ENCODE assay signal across 15 mouse cellular contexts in genomic region chr9:50240923-50241322, GRCm38 (mm10).
DNase-seq lines count a peak whose midpoint lies in the region; ATAC-seq lines count a peak whose summit lies in the region.
"Had no signal": no experiment of that assay in that cellular context is flagged by ENCODE, and none has a peak within 500 bp of the region (broad histone marks: within the 10 kb centered on the region; RNA-seq: fewer than 3 reads in every experiment).

No protein-coding gene starts in this region.

- no peak overlapping the region for H3K4me2 ChIP-seq in hindbrain, embryonic 14.5 days (replicated peaks)
- no peak overlapping the region for H3K4me2 ChIP-seq in hindbrain, embryonic 12.5 days (replicated peaks)
- no peak overlapping the region for H3K4me2 ChIP-seq in embryonic facial prominence, embryonic 14.5 days (ENCODE audit: low read depth, low read length)
- H3K4me2 ChIP-seq in hindbrain, embryonic 15.5 days, result no peak overlapping the region
- H3K4me2 ChIP-seq: limb, embryonic 15.5 days; midbrain, embryonic 11.5 days had no signal

- H3K9me3 ChIP-seq in hindbrain, embryonic 14.5 days (ENCODE audit: control insufficient read depth, low read length), result no peaks in the 10 kb centered on the region
- H3K9me3 ChIP-seq in hindbrain, embryonic 12.5 days (replicated peaks), result no peaks in the 10 kb centered on the region
- no peaks in the 10 kb centered on the region for H3K9me3 ChIP-seq in embryonic facial prominence, embryonic 14.5 days (ENCODE audit: control insufficient read depth, low read length)
- H3K9me3 ChIP-seq in hindbrain, embryonic 15.5 days, result no peaks in the 10 kb centered on the region
- H3K9me3 ChIP-seq: G1E; limb, embryonic 15.5 days had no signal

- no peaks in the 10 kb centered on the region for H3K36me3 ChIP-seq in hindbrain, embryonic 14.5 days (replicated peaks; ENCODE audit: control insufficient read depth, insufficient read depth)
- H3K36me3 ChIP-seq in hindbrain, embryonic 12.5 days, result no peaks in the 10 kb centered on the region
- H3K36me3 ChIP-seq in embryonic facial prominence, embryonic 14.5 days (ENCODE audit: control insufficient read depth, insufficient read depth, low read length), result no peaks in the 10 kb centered on the region
- H3K36me3 ChIP-seq in hindbrain, embryonic 15.5 days, result no peaks in the 10 kb centered on the region
- H3K36me3 ChIP-seq: G1E; limb, embryonic 15.5 days had no signal

- ATAC-seq in hindbrain, embryonic 14.5 days (ENCODE audit: low FRiP score), result no peak
- no peak for ATAC-seq in hindbrain, embryonic 12.5 days (ENCODE audit: low FRiP score)
- no peak for ATAC-seq in embryonic facial prominence, embryonic 14.5 days (ENCODE audit: low read depth)
- ATAC-seq in hindbrain, embryonic 15.5 days (ENCODE audit: low FRiP score, low read depth), result no peak
- ATAC-seq: liver, postnatal 0 days had no signal

- H3K4me1 ChIP-seq in hindbrain, embryonic 14.5 days (replicated peaks; ENCODE audit: control insufficient read depth, insufficient read depth, low read length), result peaks cover 31% of the 10 kb centered on the region
- peaks cover 33% of the 10 kb centered on the region for H3K4me1 ChIP-seq in hindbrain, embryonic 12.5 days
- peaks cover 3% of the 10 kb centered on the region; the same call in 1 of the 2 replicates for H3K4me1 ChIP-seq in embryonic facial prominence, embryonic 14.5 days (ENCODE audit: control insufficient read depth, insufficient read depth, low read length)
- peaks cover 41% of the 10 kb centered on the region for H3K4me1 ChIP-seq in hindbrain, embryonic 15.5 days (replicated peaks)

- 44% methylated on average over 8 of the region's 8 CpGs for WGBS in hindbrain, embryonic 14.5 days
- WGBS in hindbrain, embryonic 12.5 days, result 52% methylated on average over 8 of the region's 8 CpGs
- 48% methylated on average over 8 of the region's 8 CpGs for WGBS in embryonic facial prominence, embryonic 14.5 days
- WGBS in hindbrain, embryonic 15.5 days, result 37% methylated on average over 8 of the region's 8 CpGs

- H3K27me3 ChIP-seq in hindbrain, embryonic 14.5 days (ENCODE audit: control insufficient read depth, insufficient read depth, low read length), result no peaks in the 10 kb centered on the region
- H3K27me3 ChIP-seq in hindbrain, embryonic 12.5 days, result no peaks in the 10 kb centered on the region
- no peaks in the 10 kb centered on the region for H3K27me3 ChIP-seq in embryonic facial prominence, embryonic 14.5 days (replicated peaks; ENCODE audit: control insufficient read depth, insufficient read depth, low read length)
- no peaks in the 10 kb centered on the region for H3K27me3 ChIP-seq in hindbrain, embryonic 15.5 days
- H3K27me3 ChIP-seq: limb, embryonic 15.5 days had no signal

- intact Hi-C loops in left cerebral cortex, postnatal 25 days (cut with DNase I), result no loop called here

- DNase-seq in hindbrain, embryonic 14.5 days (ENCODE audit: low spot score), result peak; percentile 32
- DNase-seq in brain, adult 2 months (ENCODE audit: low read depth, low spot score), result peak; percentile 20
- peak; percentile 8 for DNase-seq in embryonic facial prominence, embryonic 14.5 days (ENCODE audit: low spot score)
- no peak for DNase-seq in adrenal gland, postnatal 10 days
- DNase-seq in left cerebral cortex, postnatal 25 days (ENCODE audit: low spot score in 2 of 2), result no peak
- DNase-seq: cerebellum, adult 11-12 months; gastrocnemius, postnatal 14 days; kidney, adult 9 months; liver, postnatal 0 days had no signal

- H3K4me3 ChIP-seq in hindbrain, embryonic 14.5 days (replicated peaks; ENCODE audit: low read length), result no peak overlapping the region
- H3K4me3 ChIP-seq in hindbrain, embryonic 12.5 days, result no peak overlapping the region
- H3K4me3 ChIP-seq in embryonic facial prominence, embryonic 14.5 days (ENCODE audit: low read depth, low read length), result no peak overlapping the region
- no peak overlapping the region for H3K4me3 ChIP-seq in hindbrain, embryonic 15.5 days
- H3K4me3 ChIP-seq: limb, embryonic 15.5 days had no signal

- H3K27ac ChIP-seq in hindbrain, embryonic 14.5 days, result no peak overlapping the region
- H3K27ac ChIP-seq in hindbrain, embryonic 12.5 days, result no peak overlapping the region
- no peak overlapping the region for H3K27ac ChIP-seq in embryonic facial prominence, embryonic 14.5 days (replicated peaks; ENCODE audit: low read depth, low read length)
- 0 out of 2 replicates have a peak overlapping the region, but pooled peaks have one; percentile 22 for H3K27ac ChIP-seq in hindbrain, embryonic 15.5 days (replicated peaks)
- H3K27ac ChIP-seq: limb, embryonic 15.5 days; macrophage had no signal

- no peak overlapping the region for H3K9ac ChIP-seq in hindbrain, embryonic 14.5 days
- H3K9ac ChIP-seq in hindbrain, embryonic 12.5 days, result no peak overlapping the region
- H3K9ac ChIP-seq in embryonic facial prominence, embryonic 14.5 days (ENCODE audit: low read depth, low read length), result no peak overlapping the region
- no peak overlapping the region for H3K9ac ChIP-seq in hindbrain, embryonic 15.5 days
- H3K9ac ChIP-seq: limb, embryonic 15.5 days; liver, postnatal 0 days had no signal

Comparison
In these comparisons a context has a peak if more than half of its experiments do, and no peak if none do; other contexts are left out.
1. DNase-seq: peak in hindbrain, embryonic 14.5 days (single experiment), brain, adult 2 months (single experiment) and embryonic facial prominence, embryonic 14.5 days (single experiment); none in adrenal gland, postnatal 10 days (single experiment) and left cerebral cortex, postnatal 25 days (0 of 2).